Mouse (Mus musculus): ENCODE measurements around the gene Cacna1b. TPM values are rescaled to one million over a fixed set of nuclear protein-coding genes. Genes with fewer than 3 reads are reported as not detected.

Gene Cacna1b
- polyA plus RNA-seq (2012), result 0.01 TPM in 1 of 2 replicates, not detected in the other

DNA sequence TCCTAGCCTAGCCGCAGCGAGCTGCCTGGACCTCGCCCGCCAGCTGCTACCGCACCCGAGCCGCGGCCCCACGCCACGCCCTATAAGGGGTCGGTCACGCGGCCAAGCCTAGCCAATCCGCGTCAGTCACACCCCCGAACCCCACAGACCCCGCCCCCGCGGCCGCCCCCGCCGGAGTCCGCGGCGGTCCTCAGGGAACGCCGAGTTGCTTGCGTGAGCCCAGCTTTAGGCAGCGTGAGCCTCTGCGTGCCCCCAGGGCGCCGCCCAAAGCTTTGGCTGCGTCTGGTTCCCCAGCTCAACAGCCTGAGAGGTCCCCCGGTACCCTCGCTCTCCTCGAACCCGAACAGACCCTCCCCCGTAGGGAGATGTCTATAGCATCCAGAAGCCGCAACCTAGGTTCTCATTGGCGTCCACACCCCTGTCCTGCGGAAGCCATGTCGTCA lies at the start of gene Cacna1b:
TSS of gene Cacna1b (minus strand) at position 38 of the 443 bp plus-strand sequence.
- TF ChIP-seq TAL1 (IDR thresholded peaks at IDR 0.05; ENCODE audit: low read length) (no peak), GATA1 (IDR thresholded peaks at IDR 0.05; ENCODE audit: low read length) (no peak)
- Histone ChIP-seq H3K27me3 (ENCODE audit: control insufficient read depth) (peaks cover 48% of the 10 kb centered on the region), H3K36me3 (ENCODE audit: control insufficient read depth) (no peaks in the 10 kb centered on the region), H3K4me3 (replicated peaks) (peak within 1 kb of the TSS; percentile 32), H3K9me3 (ENCODE audit: control insufficient read depth, low read length) (no peaks in the 10 kb centered on the region), H3K4me1 (ENCODE audit: control insufficient read depth) (peaks cover 13% of the 10 kb centered on the region)

DNA sequence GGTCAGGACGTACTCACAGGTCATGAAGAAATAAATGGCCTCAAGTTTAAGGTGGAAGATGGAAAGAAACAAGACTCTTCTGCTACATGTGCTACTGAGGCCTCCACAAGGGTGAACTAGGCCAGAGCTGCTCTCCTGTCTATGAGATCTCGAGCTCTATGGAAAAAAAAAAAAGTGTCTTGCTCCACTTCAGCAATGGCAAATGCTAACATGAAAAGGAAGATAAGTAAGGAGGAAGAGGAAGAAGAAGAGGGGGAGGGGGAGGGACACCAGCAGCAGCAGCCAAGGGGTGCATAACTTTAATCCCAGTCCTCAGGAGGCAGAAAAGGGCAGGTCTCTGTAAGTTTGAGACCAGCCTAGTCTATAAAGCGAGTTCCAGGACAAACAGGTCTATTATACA lies 46.8 kb upstream of the Cacna1b start:
- TF ChIP-seq GATA1 (IDR thresholded peaks at IDR 0.05; ENCODE audit: low read length) (no peak), TAL1 (IDR thresholded peaks at IDR 0.05; ENCODE audit: low read length) (no peak)
- Histone ChIP-seq H3K4me3 (replicated peaks) (no peak overlapping the region), H3K27me3 (ENCODE audit: control insufficient read depth) (no peaks in the 10 kb centered on the region), H3K36me3 (ENCODE audit: control insufficient read depth) (peaks cover 77% of the 10 kb centered on the region), H3K9me3 (ENCODE audit: control insufficient read depth, low read length) (no peaks in the 10 kb centered on the region), H3K4me1 (ENCODE audit: control insufficient read depth) (no peaks in the 10 kb centered on the region)

DNA sequence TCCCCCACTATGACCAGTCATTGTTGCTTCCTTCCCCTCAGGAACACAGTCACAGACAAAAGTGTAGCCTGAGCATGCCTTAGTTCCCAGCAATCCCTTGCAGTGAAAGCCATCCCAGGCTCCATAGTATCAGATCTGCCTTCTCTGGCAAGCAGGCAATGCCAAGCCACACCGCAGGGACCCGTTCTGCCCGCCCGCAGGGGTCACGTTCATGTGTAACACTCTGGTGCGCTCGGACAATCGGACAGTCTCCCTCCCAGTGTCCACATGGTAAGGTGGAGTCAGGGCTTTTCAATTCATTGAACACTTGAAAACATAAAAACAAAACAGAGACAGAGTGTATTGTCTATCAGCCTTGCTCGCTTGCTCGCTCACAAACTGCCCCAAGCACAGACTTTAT lies 44.7 kb upstream of the Cacna1b start:
- no peak overlapping the region for H3K4me3 ChIP-seq (replicated peaks)
- H3K9me3 ChIP-seq (ENCODE audit: control insufficient read depth, low read length), result no peaks in the 10 kb centered on the region
- TF ChIP-seq GATA1 (IDR thresholded peaks at IDR 0.05; ENCODE audit: low read length) (no peak), TAL1 (IDR thresholded peaks at IDR 0.05; ENCODE audit: low read length) (no peak)
- no peaks in the 10 kb centered on the region for H3K27me3 ChIP-seq (ENCODE audit: control insufficient read depth)
- no peaks in the 10 kb centered on the region for H3K4me1 ChIP-seq (ENCODE audit: control insufficient read depth)
- peaks cover 80% of the 10 kb centered on the region for H3K36me3 ChIP-seq (ENCODE audit: control insufficient read depth)

DNA sequence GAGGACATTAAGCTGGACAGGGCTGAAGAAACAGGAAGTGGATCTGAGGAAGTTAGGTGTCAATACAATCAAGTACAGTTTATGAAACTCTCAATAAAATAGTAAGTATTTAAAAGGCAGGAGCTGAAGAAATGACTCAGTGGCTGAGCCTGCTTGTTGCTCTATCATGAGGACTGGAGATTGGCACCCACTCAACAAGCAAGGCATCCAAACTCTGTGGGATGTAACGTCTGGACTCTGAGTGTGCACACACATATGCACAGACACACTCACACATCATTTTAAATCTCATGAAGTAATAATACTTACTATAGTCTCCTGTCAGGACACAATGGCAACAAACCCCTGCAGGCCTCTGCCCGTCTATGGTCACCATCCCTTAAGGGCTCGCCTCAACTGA lies 44.1 kb upstream of the Cacna1b start:
- H3K4me1 ChIP-seq (ENCODE audit: control insufficient read depth), result no peaks in the 10 kb centered on the region
- no peaks in the 10 kb centered on the region for H3K9me3 ChIP-seq (ENCODE audit: control insufficient read depth, low read length)
- no peaks in the 10 kb centered on the region for H3K27me3 ChIP-seq (ENCODE audit: control insufficient read depth)
- peaks cover 80% of the 10 kb centered on the region for H3K36me3 ChIP-seq (ENCODE audit: control insufficient read depth)
- TF ChIP-seq TAL1 (IDR thresholded peaks at IDR 0.05; ENCODE audit: low read length) (no peak), GATA1 (IDR thresholded peaks at IDR 0.05; ENCODE audit: low read length) (no peak)
- H3K4me3 ChIP-seq (replicated peaks), result no peak overlapping the region

DNA sequence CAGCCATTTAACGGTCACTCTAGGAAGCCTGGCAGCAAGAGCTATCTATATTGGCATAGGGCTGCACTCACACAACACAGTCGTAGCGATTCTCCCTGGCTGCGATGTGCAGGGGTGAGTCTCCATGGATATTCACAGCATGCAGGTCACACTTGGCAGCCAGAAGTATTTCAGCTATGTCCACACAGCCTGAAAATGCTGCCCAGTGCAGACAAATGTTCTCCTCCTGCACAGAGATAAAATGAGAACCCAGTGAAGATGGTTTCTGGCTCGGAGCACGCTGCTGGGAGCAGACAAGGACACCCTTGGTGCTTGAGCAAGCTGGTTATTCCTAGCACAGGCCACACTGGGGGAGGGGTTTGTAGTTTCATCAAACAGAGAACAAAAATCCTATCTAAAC lies 43.2 kb upstream of the Cacna1b start:
- Histone ChIP-seq H3K9me3 (ENCODE audit: control insufficient read depth, low read length) (no peaks in the 10 kb centered on the region), H3K27me3 (ENCODE audit: control insufficient read depth) (no peaks in the 10 kb centered on the region), H3K4me3 (replicated peaks) (no peak overlapping the region), H3K36me3 (ENCODE audit: control insufficient read depth) (peaks cover 85% of the 10 kb centered on the region), H3K4me1 (ENCODE audit: control insufficient read depth) (no peaks in the 10 kb centered on the region)
- TF ChIP-seq GATA1 (IDR thresholded peaks at IDR 0.05; ENCODE audit: low read length), result no peak
- TF ChIP-seq TAL1 (IDR thresholded peaks at IDR 0.05; ENCODE audit: low read length), result no peak

DNA sequence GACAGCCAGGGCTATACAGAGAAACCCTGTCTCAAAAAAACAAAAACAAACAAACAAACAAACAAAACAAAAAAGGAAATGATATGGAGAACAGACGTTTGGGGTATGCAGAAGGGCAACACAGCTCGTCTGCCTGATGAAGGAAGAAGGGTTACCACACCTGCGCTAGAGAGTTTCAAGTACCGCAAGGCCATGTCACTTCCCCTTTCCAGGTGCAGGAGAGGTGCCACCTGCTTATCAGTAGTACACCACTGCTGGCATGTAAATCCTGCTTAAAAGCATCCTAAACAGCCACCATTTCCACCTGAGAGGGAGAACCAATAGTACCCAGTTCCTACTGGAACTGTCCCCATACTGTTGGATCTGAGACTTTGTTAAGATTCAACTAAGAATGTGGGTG lies 42.7 kb upstream of the Cacna1b start:
- TF ChIP-seq TAL1 (IDR thresholded peaks at IDR 0.05; ENCODE audit: low read length) (no peak), GATA1 (IDR thresholded peaks at IDR 0.05; ENCODE audit: low read length) (no peak)
- Histone ChIP-seq H3K4me1 (ENCODE audit: control insufficient read depth) (no peaks in the 10 kb centered on the region), H3K36me3 (ENCODE audit: control insufficient read depth) (peaks cover 88% of the 10 kb centered on the region), H3K27me3 (ENCODE audit: control insufficient read depth) (no peaks in the 10 kb centered on the region), H3K9me3 (ENCODE audit: control insufficient read depth, low read length) (no peaks in the 10 kb centered on the region), H3K4me3 (replicated peaks) (no peak overlapping the region)

DNA sequence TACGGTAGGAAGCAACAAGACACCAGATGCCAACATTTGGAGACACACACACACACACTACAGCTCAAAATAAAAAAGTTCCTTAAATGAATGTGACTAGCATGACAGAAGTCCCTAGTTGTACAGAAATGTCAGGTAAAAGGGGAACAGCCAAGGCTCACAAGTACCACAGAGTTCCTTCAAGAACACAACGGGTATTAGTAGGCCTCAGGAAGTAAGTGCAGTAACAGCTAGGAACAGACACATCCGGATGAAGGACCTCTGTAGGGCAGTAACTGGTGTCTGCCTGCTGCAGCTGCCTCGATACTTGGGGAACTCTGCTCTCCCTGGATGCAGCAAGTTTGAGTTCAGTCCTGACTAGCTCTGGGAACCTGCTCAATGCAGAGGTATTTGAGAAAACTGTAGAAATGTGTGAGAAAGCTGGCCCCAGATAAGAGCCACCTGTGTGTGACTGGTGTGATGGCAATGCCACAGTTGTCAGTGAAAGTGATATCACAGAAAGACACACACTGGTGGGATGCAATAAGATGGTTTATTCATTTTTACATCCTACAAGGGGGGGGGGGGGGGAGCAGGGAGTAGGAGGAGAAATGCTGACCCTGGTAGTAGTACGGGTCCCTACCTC lies 34.0 kb upstream of the Cacna1b start:
- no peaks in the 10 kb centered on the region for H3K9me3 ChIP-seq (ENCODE audit: control insufficient read depth, low read length)
- peaks cover 6% of the 10 kb centered on the region for H3K4me1 ChIP-seq (ENCODE audit: control insufficient read depth)
- no peak overlapping the region for H3K4me3 ChIP-seq (replicated peaks)
- TF ChIP-seq GATA1 (IDR thresholded peaks at IDR 0.05; ENCODE audit: low read length) (no peak), TAL1 (IDR thresholded peaks at IDR 0.05; ENCODE audit: low read length) (no peak)
- no peaks in the 10 kb centered on the region for H3K27me3 ChIP-seq (ENCODE audit: control insufficient read depth)
- H3K36me3 ChIP-seq (ENCODE audit: control insufficient read depth), result peaks cover 83% of the 10 kb centered on the region

DNA sequence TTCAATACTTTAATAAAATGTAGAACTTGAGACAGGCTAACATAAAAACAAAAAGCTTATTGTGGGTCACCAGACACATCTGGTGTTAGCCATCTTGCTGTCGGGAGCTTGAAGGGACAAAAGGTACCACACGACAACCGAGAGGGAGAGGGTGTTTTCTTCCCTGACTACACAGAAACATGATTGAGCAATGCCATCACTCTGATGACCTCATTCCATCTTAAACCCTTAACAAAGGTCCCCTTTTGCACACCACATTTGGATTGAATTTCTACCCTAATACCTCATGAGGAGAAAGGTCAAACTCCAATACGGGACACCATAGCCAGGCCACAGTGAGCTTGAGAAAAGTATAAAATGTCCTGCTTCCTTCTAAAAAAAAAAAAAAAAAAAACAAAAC lies 24.3 kb upstream of the Cacna1b start:
- Histone ChIP-seq H3K27me3 (ENCODE audit: control insufficient read depth) (no peaks in the 10 kb centered on the region), H3K9me3 (ENCODE audit: control insufficient read depth, low read length) (no peaks in the 10 kb centered on the region), H3K4me1 (ENCODE audit: control insufficient read depth) (no peaks in the 10 kb centered on the region), H3K36me3 (ENCODE audit: control insufficient read depth) (peaks cover 19% of the 10 kb centered on the region), H3K4me3 (replicated peaks) (no peak overlapping the region)
- TF ChIP-seq GATA1 (IDR thresholded peaks at IDR 0.05; ENCODE audit: low read length), result no peak
- no peak for TF ChIP-seq TAL1 (IDR thresholded peaks at IDR 0.05; ENCODE audit: low read length)

DNA sequence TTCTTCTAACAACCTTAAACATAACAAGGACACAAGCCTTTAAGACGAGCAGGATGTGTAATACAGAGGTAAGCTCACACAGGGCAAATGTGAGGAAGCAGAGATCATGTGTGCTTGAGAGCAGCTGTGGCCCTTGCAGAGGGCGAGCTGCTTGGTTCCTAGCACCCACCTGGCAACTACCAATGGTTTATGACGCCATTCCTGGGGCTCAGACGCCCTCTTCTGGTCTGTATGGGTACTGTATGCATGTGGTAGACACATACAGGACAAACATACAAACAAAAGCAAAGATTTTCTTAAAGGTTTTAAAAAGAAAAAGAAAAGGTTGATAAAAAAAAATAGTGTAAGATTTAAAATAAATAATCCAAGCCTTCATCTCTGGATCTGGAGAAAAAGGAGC lies 18.3 kb upstream of the Cacna1b start:
- Histone ChIP-seq H3K4me1 (ENCODE audit: control insufficient read depth) (no peaks in the 10 kb centered on the region), H3K27me3 (ENCODE audit: control insufficient read depth) (no peaks in the 10 kb centered on the region), H3K4me3 (replicated peaks) (no peak overlapping the region), H3K9me3 (ENCODE audit: control insufficient read depth, low read length) (no peaks in the 10 kb centered on the region; the same call in 1 of the 2 replicates), H3K36me3 (ENCODE audit: control insufficient read depth) (no peaks in the 10 kb centered on the region)
- no peak for TF ChIP-seq TAL1 (IDR thresholded peaks at IDR 0.05; ENCODE audit: low read length)
- no peak for TF ChIP-seq GATA1 (IDR thresholded peaks at IDR 0.05; ENCODE audit: low read length)

DNA sequence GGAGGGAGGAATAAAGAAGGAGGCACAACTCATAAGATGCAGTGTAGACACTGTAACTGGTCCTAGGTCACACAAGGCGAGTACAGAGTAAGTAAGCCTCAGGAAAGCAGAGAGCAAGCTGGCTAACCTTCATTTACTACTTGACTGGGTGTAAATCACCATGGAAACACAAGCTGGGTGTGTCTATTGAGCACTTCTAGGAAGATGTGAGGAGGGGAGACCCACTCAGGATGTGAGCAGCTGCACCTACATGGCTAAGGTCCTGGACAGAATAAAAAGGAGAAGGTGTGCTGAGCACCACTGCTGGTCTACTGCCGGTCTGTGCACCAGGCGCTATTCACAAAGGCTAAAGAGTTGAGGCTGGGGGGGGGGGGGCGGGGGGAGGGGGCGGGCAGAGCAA lies 13.9 kb upstream of the Cacna1b start:
- no peak overlapping the region for H3K4me3 ChIP-seq (replicated peaks)
- H3K27me3 ChIP-seq (ENCODE audit: control insufficient read depth), result no peaks in the 10 kb centered on the region
- no peaks in the 10 kb centered on the region for H3K36me3 ChIP-seq (ENCODE audit: control insufficient read depth)
- no peaks in the 10 kb centered on the region; the same call in 1 of the 2 replicates for H3K9me3 ChIP-seq (ENCODE audit: control insufficient read depth, low read length)
- no peaks in the 10 kb centered on the region for H3K4me1 ChIP-seq (ENCODE audit: control insufficient read depth)
- TF ChIP-seq TAL1 (IDR thresholded peaks at IDR 0.05; ENCODE audit: low read length) (no peak), GATA1 (IDR thresholded peaks at IDR 0.05; ENCODE audit: low read length) (no peak)

All from erythroblast, embryonic 14.5 days (primary cell).